Mouse (Mus musculus) A20 (cell line): Measurements from ENCODE around the gene Ifna1.
"Not testable (repeated sequence)": the region's sequence is repeated elsewhere in the genome, so short reads cannot be mapped to it uniquely, and the experiment has no call there.

ENCODE experiments used
- DNase-seq: peaks from one replicate; pipeline ENCODE4 v3.0.0-alpha.2; 2011; ENCODE audit warnings: low read depth, low spot score

Ifna1 gene

GRCm38 (mm10) chr4:88849698-88850097 is at the start of gene Ifna1:
Ifna1 (plus strand) TSS chr4:88850087.
- no peak for DNase-seq

- DNase-seq = not testable (repeated sequence)
These were observed 46.9 kb upstream of the Ifna1 start, which contains the start of gene Gm13287 for GRCm38 (mm10) chr4:88802954-88803353. Gm13287 (plus strand) TSS chr4:88803254.

- not testable (repeated sequence) for DNase-seq
These were observed 44.7 kb upstream of the Ifna1 start, which contains the start of gene Gm13288 for GRCm38 (mm10) chr4:88805231-88805630. Gm13288 (plus strand) TSS chr4:88805531.

GRCm38 (mm10) chr4:88805761-88806160 is 44.1 kb upstream of the Ifna1 start:
- not testable (repeated sequence) for DNase-seq

GRCm38 (mm10) chr4:88815928-88816327 is 34.0 kb upstream of the Ifna1 start, which contains the start of gene Ifna7:
Ifna7 (plus strand) TSS chr4:88816228.
- DNase-seq = no peak

GRCm38 (mm10) chr4:88819659-88820058 is 30.2 kb upstream of the Ifna1 start, which contains the start of gene Ifna11:
Ifna11 (plus strand) TSS chr4:88819959.
- no peak for DNase-seq

- DNase-seq = peak; percentile 14
These were observed 26.9 kb upstream of the Ifna1 start for GRCm38 (mm10) chr4:88822995-88823394.

- DNase-seq = not testable (repeated sequence)
These were observed 22.8 kb upstream of the Ifna1 start, which contains the start of gene Ifna6 for GRCm38 (mm10) chr4:88827116-88827515. Ifna6 (plus strand) TSS chr4:88827416.

GRCm38 (mm10) chr4:88830523-88830922 is 19.4 kb upstream of the Ifna1 start:
- DNase-seq = peak; percentile 19

GRCm38 (mm10) chr4:88835225-88835624 is 14.7 kb upstream of the Ifna1 start, which contains the start of gene Ifna5:
Ifna5 (plus strand) TSS chr4:88835525.
- DNase-seq = not testable (repeated sequence)

- peak; percentile 24 for DNase-seq
These were observed 11.1 kb upstream of the Ifna1 start for GRCm38 (mm10) chr4:88838828-88839227.

- DNase-seq = no peak
These were observed 9.8 kb upstream of the Ifna1 start for GRCm38 (mm10) chr4:88840058-88840457.

- no peak for DNase-seq
These were observed 8.4 kb upstream of the Ifna1 start, which contains the start of gene Ifna4 for GRCm38 (mm10) chr4:88841438-88841911. Ifna4 (plus strand) TSS chr4:88841861.

GRCm38 (mm10) chr4:88845334-88845733 is 4.6 kb upstream of the Ifna1 start:
- no peak for DNase-seq

- DNase-seq = no peak
These were observed 1.3 kb downstream of the Ifna1 start for GRCm38 (mm10) chr4:88851026-88851763.

- DNase-seq = no peak
These were observed 9.3 kb downstream of the Ifna1 start for GRCm38 (mm10) chr4:88859214-88859613.

- DNase-seq = no peak
These were observed 13.4 kb downstream of the Ifna1 start for GRCm38 (mm10) chr4:88863309-88863708.

GRCm38 (mm10) chr4:88864599-88864998 is 14.7 kb downstream of the Ifna1 start:
- DNase-seq = peak; percentile 84

- no peak for DNase-seq
These were observed 15.2 kb downstream of the Ifna1 start for GRCm38 (mm10) chr4:88865011-88865569.

GRCm38 (mm10) chr4:88867366-88867925 is 17.6 kb downstream of the Ifna1 start:
- peak; percentile 80 for DNase-seq

GRCm38 (mm10) chr4:88867926-88868911 is 18.3 kb downstream of the Ifna1 start:
- DNase-seq = peak; percentile 61
